Mouse (Mus musculus) adrenal gland, adult 2 months (tissue): ENCODE data around the gene Crtac1. TPM values are rescaled to one million over a fixed set of nuclear protein-coding genes. Genes with fewer than 3 reads are reported as not detected.

Source experiments
- DNase-seq: peaks from one replicate; pipeline ENCODE4 v3.0.0; 2021
- polyA plus RNA-seq: library from polyadenylated mRNA; depleted of rRNA; stranded (reverse); fragments of >200 nt; gene quantifications from 2 replicates; pipeline ENCODE4 v1.2.3, GENCODE M21; 2012
- total RNA-seq, 2 experiments: library from RNA; stranded (reverse); gene quantifications; 2 replicates each; pipeline ENCODE4 v1.2.3; 2021

Gene Crtac1
- total and polyA plus RNA-seq, 3 experiments = 0.23 to 0.73 (median 0.43) TPM

- DNase-seq = no peak
Measured at GRCm38 (mm10) chr19:42328160-42328559, 103.4 kb downstream of the Crtac1 start.

- peak; percentile 76 for DNase-seq
Measured at GRCm38 (mm10) chr19:42325894-42326293, 105.7 kb downstream of the Crtac1 start.

- DNase-seq = no peak
Measured at GRCm38 (mm10) chr19:42322357-42323090, 109.1 kb downstream of the Crtac1 start.

GRCm38 (mm10) chr19:42321936-42322335 lies 109.6 kb downstream of the Crtac1 start:
- no peak for DNase-seq

GRCm38 (mm10) chr19:42317648-42318425 lies 113.7 kb downstream of the Crtac1 start:
- no peak for DNase-seq

GRCm38 (mm10) chr19:42316998-42317397 lies 114.6 kb downstream of the Crtac1 start:
- no peak for DNase-seq

GRCm38 (mm10) chr19:42316525-42316924 lies 115.1 kb downstream of the Crtac1 start:
- peak; percentile 6 for DNase-seq

- DNase-seq = peak; percentile 77
Measured at GRCm38 (mm10) chr19:42315914-42316313, 115.7 kb downstream of the Crtac1 start.

GRCm38 (mm10) chr19:42315070-42315679 lies 116.4 kb downstream of the Crtac1 start:
- no peak for DNase-seq

- DNase-seq = no peak
Measured at GRCm38 (mm10) chr19:42312191-42312590, 119.4 kb downstream of the Crtac1 start.

- DNase-seq = no peak
Measured at GRCm38 (mm10) chr19:42311332-42311731, 120.3 kb downstream of the Crtac1 start.

GRCm38 (mm10) chr19:42308931-42309330 lies 122.7 kb downstream of the Crtac1 start:
- no peak for DNase-seq

- DNase-seq = no peak
Measured at GRCm38 (mm10) chr19:42307019-42307418, 124.6 kb downstream of the Crtac1 start.

GRCm38 (mm10) chr19:42306202-42306601 lies 125.4 kb downstream of the Crtac1 start:
- DNase-seq = no peak

GRCm38 (mm10) chr19:42305746-42306145 lies 125.8 kb downstream of the Crtac1 start:
- no peak for DNase-seq

GRCm38 (mm10) chr19:42304506-42304905 lies 127.1 kb downstream of the Crtac1 start:
- no peak for DNase-seq

- DNase-seq = no peak
Measured at GRCm38 (mm10) chr19:42303210-42303813, 128.3 kb downstream of the Crtac1 start.

GRCm38 (mm10) chr19:42293216-42293615 lies 138.4 kb downstream of the Crtac1 start:
- DNase-seq = no peak

GRCm38 (mm10) chr19:42292106-42292505 lies 139.5 kb downstream of the Crtac1 start:
- no peak for DNase-seq

GRCm38 (mm10) chr19:42290954-42291661 lies 140.5 kb downstream of the Crtac1 start:
- no peak for DNase-seq

- DNase-seq = no peak
Measured at GRCm38 (mm10) chr19:42288361-42288760, 143.2 kb downstream of the Crtac1 start.

GRCm38 (mm10) chr19:42284178-42284577 lies 147.4 kb downstream of the Crtac1 start:
- DNase-seq = no peak
